Mouse (Mus musculus) G1E-ER4 (cell line): ENCODE measurements around the gene P4ha1. TPM values are rescaled to one million over a fixed set of nuclear protein-coding genes. Genes with fewer than 3 reads are reported as not detected.

Experiments used
- GATA1 ChIP-seq: IDR thresholded peaks from one replicate; pipeline ENCODE4 v1.8.0; 2012; ENCODE audit warnings: low read length, inconsistent platforms
- polyA plus RNA-seq: library from polyadenylated mRNA; stranded (reverse); fragments of >175 nt; gene quantifications from 2 replicates; pipeline ENCODE4 v1.2.3, GENCODE M21; 2012

P4ha1 gene
- polyA plus RNA-seq: 1.7 and 2.2 TPM in 2 replicates

DNA sequence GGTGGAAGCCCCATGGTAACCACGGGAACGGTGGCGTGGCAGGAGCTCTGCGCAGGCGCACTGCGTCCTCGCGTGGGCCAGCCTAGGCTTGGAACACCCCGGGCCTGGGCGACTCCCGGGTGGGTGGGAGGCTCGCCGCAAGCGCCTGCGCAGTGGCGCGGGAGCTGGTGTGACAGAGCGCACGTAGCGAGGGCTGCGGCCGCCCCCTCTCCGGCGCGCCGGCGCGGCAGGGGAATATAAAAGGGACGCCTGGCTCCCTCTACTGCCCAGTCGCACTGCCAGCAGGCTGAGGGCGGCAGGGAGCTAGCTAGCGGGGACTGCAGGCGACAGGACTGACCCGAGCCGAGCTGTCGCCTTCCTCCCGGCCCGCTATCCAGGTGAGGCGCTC, at the start of gene P4ha1:
Gene P4ha1 (plus strand): TSS at position 197 of the 388 bp plus-strand sequence.
- TF ChIP-seq GATA1: no peak

DNA sequence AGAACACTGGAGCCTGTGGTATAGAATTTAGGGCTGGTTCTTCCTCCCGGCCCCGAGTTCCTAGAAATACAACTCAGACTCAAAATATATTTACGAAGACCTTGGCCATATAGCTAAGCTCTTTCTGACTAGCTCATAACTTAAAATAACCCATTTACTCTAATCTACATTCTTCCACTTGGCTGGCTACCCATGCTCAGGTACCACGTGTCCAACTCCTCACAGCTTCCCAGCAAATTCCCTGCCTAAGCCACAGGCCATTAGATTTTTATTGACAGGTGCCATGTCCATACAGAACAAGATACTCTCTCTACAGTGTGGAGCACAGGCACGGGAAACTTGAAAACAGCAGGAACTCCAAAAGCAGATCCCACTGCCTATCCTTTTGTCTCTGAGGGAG, 47.4 kb upstream of the P4ha1 start:
- no peak for TF ChIP-seq GATA1

GRCm38 (mm10) chr10:59277116-59277515, 46.0 kb upstream of the P4ha1 start:
- no peak for TF ChIP-seq GATA1

DNA sequence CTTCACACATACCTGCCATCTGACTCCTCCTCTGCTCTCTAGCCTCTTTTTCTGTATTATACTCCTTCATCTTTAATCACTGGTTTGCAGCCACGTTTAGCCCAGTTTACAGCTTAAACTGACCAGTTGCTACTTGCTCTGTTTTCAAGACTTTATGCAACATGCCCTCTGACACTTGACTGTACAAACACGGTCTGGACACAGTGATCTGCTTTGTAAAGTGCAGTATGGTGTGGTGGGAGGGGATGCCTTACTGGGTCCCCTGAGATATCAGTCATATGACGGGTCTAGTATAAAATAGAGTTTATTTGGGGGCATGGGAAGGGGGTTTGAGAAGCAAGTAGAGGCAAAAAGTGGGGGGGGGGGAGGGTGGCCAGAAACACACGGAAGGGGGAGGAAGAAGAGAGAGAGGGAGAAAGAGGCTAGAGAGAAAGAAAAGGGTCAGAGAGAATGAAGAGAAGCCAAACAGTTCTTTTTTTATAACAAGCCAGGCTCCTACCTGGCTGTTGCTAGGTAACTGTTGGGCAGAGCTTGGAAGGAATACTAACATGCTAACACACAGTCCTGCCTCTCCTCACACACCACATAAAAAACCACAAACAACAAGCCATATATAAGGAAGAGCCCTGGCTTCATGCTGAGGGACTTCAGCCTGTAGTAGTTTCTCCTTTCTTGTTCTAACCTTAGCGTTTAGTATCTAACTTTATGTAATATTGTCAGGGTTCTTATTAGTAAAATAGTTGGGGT, 45.2 kb upstream of the P4ha1 start:
- TF ChIP-seq GATA1: no peak

DNA sequence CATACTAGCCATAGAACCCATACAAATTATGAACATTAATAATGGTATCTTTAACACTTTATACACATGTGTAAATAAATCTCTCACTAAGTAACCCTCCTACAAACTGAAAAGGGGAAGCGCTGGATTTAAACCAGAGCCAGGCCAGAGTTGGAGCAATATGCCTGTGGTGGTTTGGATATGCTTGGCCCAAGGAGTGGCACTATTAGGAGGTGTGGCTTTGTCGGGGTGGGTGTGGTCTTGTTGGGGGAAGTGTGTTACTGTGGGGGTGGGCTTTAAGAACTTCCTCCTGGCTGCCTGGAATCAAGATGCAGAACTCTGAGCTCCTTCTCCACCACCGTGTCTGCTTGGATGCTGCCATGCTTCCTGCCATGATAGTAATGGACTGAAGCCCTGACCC, 39.9 kb upstream of the P4ha1 start:
- TF ChIP-seq GATA1: no peak

DNA sequence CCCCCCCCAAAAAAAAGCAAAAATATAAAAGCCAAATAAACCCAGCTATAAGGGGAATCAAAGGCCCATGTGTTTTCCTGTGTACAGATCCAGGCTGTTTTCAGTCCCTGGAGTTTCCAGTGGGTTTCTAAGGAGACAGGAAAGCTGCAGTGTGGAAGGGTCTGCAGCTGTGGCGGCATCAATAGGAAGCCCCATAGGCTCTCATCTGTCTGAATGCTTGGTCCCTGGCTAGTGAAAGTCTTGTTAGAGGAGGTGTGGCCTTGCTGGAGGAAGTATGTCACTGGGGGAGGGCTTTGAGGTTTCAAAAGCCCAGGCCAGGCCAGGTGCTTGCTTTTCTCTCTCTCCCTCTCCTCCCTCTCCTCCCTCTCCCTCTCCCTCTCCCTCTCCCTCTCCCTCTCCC, 39.3 kb upstream of the P4ha1 start:
- TF ChIP-seq GATA1: no peak

DNA sequence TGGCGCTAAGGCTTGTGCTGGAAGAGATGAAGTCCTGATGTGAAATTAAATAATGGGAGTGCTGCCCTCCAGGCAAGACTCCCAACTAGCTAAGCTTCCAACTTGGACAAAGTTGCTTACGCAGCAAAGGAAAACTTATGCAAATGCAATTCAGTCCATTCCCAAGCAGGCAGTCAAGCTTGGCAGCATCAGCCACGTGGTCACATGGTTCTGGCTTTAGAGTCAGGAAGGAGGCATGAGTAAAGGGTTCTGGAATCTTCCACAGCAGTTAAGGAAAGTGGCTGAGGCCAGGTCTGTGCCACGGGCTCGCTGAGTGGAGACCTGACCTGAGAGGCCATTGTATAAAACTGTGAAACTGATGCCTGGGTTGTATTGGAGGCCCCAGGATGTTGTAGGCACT, 37.6 kb upstream of the P4ha1 start:
- TF ChIP-seq GATA1: no peak

DNA sequence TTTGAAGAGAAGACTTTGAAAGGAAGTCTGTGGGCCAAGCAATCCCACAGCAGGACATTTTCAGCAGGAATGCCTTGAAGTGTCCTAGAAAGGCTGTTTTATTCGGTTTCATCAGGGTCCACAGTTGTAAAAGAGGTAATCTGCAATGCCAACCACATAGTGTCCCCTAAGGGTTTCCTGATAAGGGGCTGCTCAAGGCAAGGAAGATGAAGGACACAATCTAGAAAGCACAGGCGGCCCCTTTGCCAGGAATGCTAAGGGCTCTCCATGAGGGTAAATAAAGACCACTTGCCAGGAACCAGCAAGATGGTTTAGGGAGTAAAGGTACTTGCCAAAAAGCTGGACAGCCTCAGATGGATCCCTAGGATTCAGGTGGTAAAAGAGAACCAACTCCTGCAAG, 35.8 kb upstream of the P4ha1 start:
- no peak for TF ChIP-seq GATA1

DNA sequence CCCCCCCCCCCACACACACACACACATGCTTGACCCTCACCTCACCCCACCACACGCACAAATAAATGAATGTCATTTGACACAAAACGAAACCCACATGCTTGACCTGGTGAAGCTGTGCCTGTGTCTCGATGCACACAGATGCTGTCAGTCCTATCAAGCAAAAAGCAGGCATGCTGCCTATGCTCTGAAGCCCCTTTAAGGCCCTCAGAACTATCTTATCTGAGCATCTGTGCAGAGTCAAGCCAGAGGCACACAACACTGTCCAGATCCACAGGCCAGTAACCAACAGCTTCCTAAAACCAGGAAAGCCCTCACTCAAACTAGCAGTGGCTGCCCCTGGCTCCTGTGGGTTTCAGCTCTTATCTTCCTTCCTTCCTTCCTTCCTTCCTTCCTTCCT, 35.4 kb upstream of the P4ha1 start:
- no peak for TF ChIP-seq GATA1

- TF ChIP-seq GATA1: no peak
These were observed 34.0 kb upstream of the P4ha1 start for GRCm38 (mm10) chr10:59289062-59289461.

DNA sequence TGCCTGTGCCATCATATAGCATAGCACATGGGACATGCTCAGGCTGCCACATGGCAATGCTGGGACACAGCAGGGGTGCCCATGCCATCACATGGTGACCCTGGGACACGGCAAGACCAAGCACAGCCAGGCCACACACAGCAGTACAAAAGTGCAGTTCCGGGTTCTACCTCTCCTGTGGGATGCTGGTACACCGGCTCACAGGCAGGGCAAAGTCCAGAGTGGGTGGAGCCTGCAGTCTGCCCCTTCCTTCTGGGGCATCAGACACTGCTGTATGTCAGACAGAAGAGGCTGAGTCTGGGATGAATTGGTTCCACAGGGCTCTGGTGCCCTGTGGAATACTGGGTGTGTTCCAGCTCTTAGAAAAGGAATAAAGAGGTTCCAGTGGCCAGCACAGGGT, 31.6 kb upstream of the P4ha1 start:
- no peak for TF ChIP-seq GATA1

DNA sequence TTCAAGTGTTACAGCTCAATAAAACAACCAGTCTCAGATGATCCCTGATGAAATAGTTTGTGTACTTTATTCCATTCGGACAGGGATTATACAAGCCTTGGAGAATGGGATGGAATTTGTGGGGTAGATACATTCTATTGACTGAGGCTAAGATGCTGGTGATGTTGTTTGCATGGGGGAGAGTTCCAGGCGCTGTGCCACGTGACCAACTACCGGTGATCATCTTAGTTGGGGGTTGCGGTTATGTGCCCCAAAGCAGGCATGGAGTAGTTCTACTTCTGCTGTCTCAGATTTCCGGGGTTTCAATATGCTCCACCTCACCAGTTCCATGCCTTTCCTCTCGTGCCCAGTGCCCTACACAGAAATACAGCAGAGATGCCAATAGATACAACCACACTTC, 31.0 kb upstream of the P4ha1 start:
- no peak for TF ChIP-seq GATA1

- no peak for TF ChIP-seq GATA1
These were observed 30.5 kb upstream of the P4ha1 start for GRCm38 (mm10) chr10:59292558-59292957.

- TF ChIP-seq GATA1: no peak
These were observed 27.8 kb upstream of the P4ha1 start for GRCm38 (mm10) chr10:59295241-59295811.

- no peak for TF ChIP-seq GATA1
These were observed 26.8 kb upstream of the P4ha1 start for GRCm38 (mm10) chr10:59296261-59296660.

DNA sequence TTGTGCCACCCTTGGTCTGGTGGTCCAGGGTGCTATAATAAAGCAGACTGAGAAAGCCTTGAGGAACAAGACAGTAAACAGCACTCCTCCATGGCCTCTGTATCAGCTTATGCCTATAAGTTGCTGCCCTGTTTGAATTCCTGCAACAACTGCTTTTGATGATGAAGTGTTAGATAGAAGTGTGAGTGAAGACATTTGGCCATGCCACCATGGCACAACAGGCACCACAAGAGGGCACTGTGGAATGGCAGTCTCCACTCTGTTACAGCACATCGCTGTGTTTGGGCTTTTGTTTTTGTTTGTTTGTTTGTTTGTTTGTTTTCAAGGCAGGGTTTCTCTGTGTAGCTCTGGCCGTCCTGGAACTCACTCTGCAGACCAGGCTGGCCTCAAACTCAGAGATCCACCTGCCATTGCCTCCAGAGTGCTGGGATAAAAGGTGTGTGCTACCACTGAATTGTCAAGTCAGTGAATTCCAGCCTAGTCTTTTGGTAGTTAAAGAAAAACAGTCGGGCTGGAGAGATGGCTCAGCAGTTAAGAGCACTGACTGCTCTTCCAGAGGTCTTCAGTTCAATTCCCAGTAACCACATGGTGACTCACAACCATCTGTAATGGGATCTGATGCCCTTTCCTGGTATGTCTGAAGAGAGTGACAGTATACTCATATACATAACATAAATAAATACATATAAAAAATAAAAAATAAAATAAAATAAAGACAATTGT, 13.9 kb upstream of the P4ha1 start:
- no peak for TF ChIP-seq GATA1

- no peak for TF ChIP-seq GATA1
These were observed 13.0 kb upstream of the P4ha1 start for GRCm38 (mm10) chr10:59310124-59310523.
